Mouse (Mus musculus) limb, embryonic 10.5 days (tissue): Measurements from ENCODE around the gene Blmh. TPM values are rescaled to one million over a fixed set of nuclear protein-coding genes. Genes with fewer than 3 reads are reported as not detected.

Experiments used
- DNase-seq: peaks from one replicate; pipeline ENCODE4 v3.0.0-alpha.2; 2017; ENCODE audit warnings: low spot score
- H3K27ac ChIP-seq: fragments of 300-500 bp; sonication (generic); 2 replicates; pipeline ENCODE4 v1.5.1; 2016; ENCODE audit warnings: mild to moderate bottlenecking
- H3K27me3 ChIP-seq: fragments of 300-500 bp; sonication (generic); 2 replicates; pipeline ENCODE4 v1.6.1; 2016; ENCODE audit warnings: low read depth, mild to moderate bottlenecking; ENCODE audit not compliant: poor library complexity, severe bottlenecking
- H3K36me3 ChIP-seq: fragments of 300-500 bp; sonication (generic); 2 replicates; pipeline ENCODE4 v1.6.1; 2016; ENCODE audit warnings: mild to moderate bottlenecking, moderate library complexity
- H3K4me1 ChIP-seq: fragments of 300-500 bp; sonication (generic); 2 replicates; pipeline ENCODE4 v1.6.1; 2016
- H3K4me3 ChIP-seq: fragments of 300-500 bp; sonication (generic); 2 replicates; pipeline ENCODE4 v1.5.1; 2016; ENCODE audit warnings: mild to moderate bottlenecking, moderate library complexity
- H3K9me3 ChIP-seq: fragments of 300-500 bp; sonication (generic); replicated peaks from 2 replicates; pipeline ENCODE4 v1.6.1; 2016; ENCODE audit warnings: mild to moderate bottlenecking
- WGBS: fragments of 180-500 bp; shearing (Covaris S2); methylation state at CpG from one replicate; pipeline ENCODE4 v1.1.7; 2016; 5-methylcytosine and 5-hydroxymethylcytosine counted together
- polyA plus RNA-seq: library from polyadenylated mRNA; unstranded; fragments of >200 nt; fragmentation: Nextera tagmentation; extraction: Ambion mirVana; gene quantifications from 2 replicates; pipeline ENCODE4 v1.2.1, GENCODE M21; 2016

Blmh gene
- polyA plus RNA-seq, 1 experiment from 2014 or later: 201 TPM

DNA sequence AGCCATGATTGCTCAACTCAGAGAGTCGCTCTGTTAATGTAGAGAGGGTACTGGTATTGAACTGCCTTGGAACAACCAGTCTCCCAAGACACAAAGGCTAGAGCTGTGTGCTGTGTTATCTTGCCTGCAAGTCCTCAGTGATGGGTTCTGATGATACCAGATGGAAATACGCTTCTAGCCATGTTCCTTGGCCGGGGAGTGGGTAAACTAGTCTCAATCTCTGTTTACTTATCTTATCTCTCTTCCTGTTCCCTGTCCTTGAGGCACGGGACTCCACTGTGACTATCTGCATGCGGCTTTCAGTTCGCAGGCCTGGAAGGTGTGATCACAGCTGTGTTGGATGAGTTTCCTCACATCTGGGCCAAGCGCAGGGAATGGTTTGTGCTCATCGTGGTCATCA, 94.9 kb downstream of the Blmh start:
- DNase-seq: no peak
- H3K27ac ChIP-seq: no peak overlapping the region
- no peak overlapping the region for H3K4me3 ChIP-seq
- no peaks in the 10 kb centered on the region for H3K4me1 ChIP-seq
- no peaks in the 10 kb centered on the region for H3K36me3 ChIP-seq
- H3K9me3 ChIP-seq: no peaks in the 10 kb centered on the region
- H3K27me3 ChIP-seq: peaks cover 6% of the 10 kb centered on the region; the same call in 1 of the 2 replicates
- WGBS: 77% methylated on average over 8 of the region's 8 CpGs

DNA sequence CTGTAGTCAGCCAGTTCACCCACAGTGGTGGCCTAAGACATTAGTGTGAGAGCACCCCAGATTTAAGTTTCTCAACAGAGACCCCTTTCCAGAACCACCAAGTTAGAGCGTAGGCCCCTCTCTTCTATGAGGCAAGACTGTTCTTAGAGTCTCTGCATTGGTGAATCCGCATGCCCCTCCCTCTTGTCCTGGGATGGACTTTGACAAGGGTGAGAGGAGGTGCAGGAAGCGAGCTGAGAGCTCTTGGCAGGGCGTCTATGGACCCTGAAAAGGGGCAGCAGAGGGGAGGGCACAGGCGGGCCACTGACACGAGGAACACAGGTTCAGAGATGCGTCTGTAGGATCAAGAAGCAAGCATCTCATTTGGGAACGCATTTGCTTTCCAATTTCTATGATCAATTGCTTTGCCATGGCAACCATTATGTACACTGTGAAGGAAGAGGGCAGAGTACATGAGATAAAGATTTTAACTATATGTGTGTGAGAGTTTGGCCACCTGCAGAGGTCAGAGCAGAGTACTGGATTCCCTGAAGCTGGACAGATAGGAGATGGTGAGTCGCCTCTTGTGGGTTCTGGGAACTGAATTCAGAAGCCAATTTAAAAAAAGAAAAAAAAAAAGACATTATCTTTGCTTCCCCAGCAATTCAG, 97.3 kb downstream of the Blmh start:
- no peak overlapping the region for H3K4me3 ChIP-seq
- no peaks in the 10 kb centered on the region for H3K9me3 ChIP-seq
- WGBS: 85% methylated on average over 9 of the region's 9 CpGs
- H3K27me3 ChIP-seq: peaks cover 6% of the 10 kb centered on the region; the same call in 1 of the 2 replicates
- no peaks in the 10 kb centered on the region for H3K4me1 ChIP-seq
- H3K36me3 ChIP-seq: no peaks in the 10 kb centered on the region
- H3K27ac ChIP-seq: no peak overlapping the region
- DNase-seq: no peak

- H3K36me3 ChIP-seq: no peaks in the 10 kb centered on the region
- no peaks in the 10 kb centered on the region for H3K9me3 ChIP-seq
- no peaks in the 10 kb centered on the region for H3K4me1 ChIP-seq
- H3K4me3 ChIP-seq: no peak overlapping the region
- no peaks in the 10 kb centered on the region for H3K27me3 ChIP-seq
- 76% methylated on average over 3 of the region's 3 CpGs for WGBS
- H3K27ac ChIP-seq: no peak overlapping the region
- DNase-seq: no peak
These were observed 102.0 kb downstream of the Blmh start for GRCm38 (mm10) chr11:77026559-77026958.

DNA sequence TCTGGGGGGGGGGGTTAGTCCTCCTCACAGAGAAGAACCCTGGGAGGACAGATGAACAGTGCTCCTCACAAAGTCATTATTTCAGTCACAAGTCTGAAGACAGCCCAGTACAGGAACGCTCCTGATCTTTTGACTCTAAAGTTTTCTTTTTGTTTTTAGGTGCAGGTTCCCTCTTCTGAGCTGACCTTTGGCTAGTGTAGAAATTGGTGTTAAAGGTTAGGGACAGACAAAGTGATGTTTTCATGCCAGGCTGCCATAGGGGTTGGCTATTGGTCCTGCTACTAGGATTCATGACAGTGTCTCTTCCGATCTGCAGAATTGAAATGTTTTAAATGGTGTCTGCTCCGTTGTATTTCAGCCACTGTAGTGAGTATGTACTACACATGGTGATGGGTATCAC, 103.5 kb downstream of the Blmh start:
- H3K27me3 ChIP-seq: no peaks in the 10 kb centered on the region
- no peaks in the 10 kb centered on the region for H3K4me1 ChIP-seq
- DNase-seq: no peak
- no peak overlapping the region for H3K4me3 ChIP-seq
- no peaks in the 10 kb centered on the region for H3K9me3 ChIP-seq
- H3K27ac ChIP-seq: no peak overlapping the region
- WGBS: 91% methylated on average over 3 of the region's 3 CpGs
- H3K36me3 ChIP-seq: no peaks in the 10 kb centered on the region

- H3K4me3 ChIP-seq: no peak overlapping the region
- H3K27me3 ChIP-seq: no peaks in the 10 kb centered on the region
- no peaks in the 10 kb centered on the region for H3K36me3 ChIP-seq
- no peaks in the 10 kb centered on the region for H3K4me1 ChIP-seq
- 84% methylated on average over 14 of the region's 14 CpGs for WGBS
- H3K27ac ChIP-seq: no peak overlapping the region
- no peak for DNase-seq
- no peaks in the 10 kb centered on the region for H3K9me3 ChIP-seq
These were observed 106.7 kb downstream of the Blmh start for GRCm38 (mm10) chr11:77031151-77031934.

Other genes starting within 250 kb of the Blmh start
- 0.04 and 0.09 TPM in 2 replicates for gene Trarg1, start 245.0 kb upstream of the Blmh start, polyA plus RNA-seq
- gene Gosr1, start 161.2 kb upstream of the Blmh start, polyA plus RNA-seq: 21.3 and 21.7 TPM in 2 replicates
- 6.8 and 9.2 TPM in 2 replicates for gene Cpd, start 77.8 kb upstream of the Blmh start, polyA plus RNA-seq
- 0.10 and 0.14 TPM in 2 replicates for gene Tmigd1, start 22.6 kb upstream of the Blmh start, polyA plus RNA-seq
- gene Slc6a4, start 73.8 kb downstream of the Blmh start, polyA plus RNA-seq: 0.11 and 0.43 TPM in 2 replicates
- gene Nsrp1, start 153.6 kb downstream of the Blmh start, polyA plus RNA-seq: 55.7 and 64.2 TPM in 2 replicates